Mouse (Mus musculus): Measurements from ENCODE around the gene Wnt10b.

- TF ChIP-seq MAX (IDR thresholded peaks at IDR 0.05) = no peak
- no peak for TF ChIP-seq USF1 (IDR thresholded peaks at IDR 0.05; ENCODE audit: low read depth)
- TF ChIP-seq CTCF (IDR thresholded peaks at IDR 0.05; ENCODE audit: control insufficient read depth, insufficient read depth, insufficient read length) = no peak
- no peak for TF ChIP-seq CEBPB (IDR thresholded peaks at IDR 0.05; ENCODE audit: low read depth)
- TF ChIP-seq MYOD1 (IDR thresholded peaks at IDR 0.05; ENCODE audit: control insufficient read depth, insufficient read length, low read depth) = no peak
- no peak for TF ChIP-seq MYOG (IDR thresholded peaks at IDR 0.05; ENCODE audit: control insufficient read depth, extremely low read depth, insufficient read length)
Measured at GRCm38 (mm10) chr15:98749093-98749492, 28.9 kb downstream of the Wnt10b start.
